Mouse (Mus musculus) midbrain, embryonic 15.5 days (tissue): ENCODE results near the gene Pnp. TPM values are rescaled to one million over a fixed set of nuclear protein-coding genes. Genes with fewer than 3 reads are reported as not detected.
"Not testable (repeated sequence)": the region's sequence is repeated elsewhere in the genome, so short reads cannot be mapped to it uniquely, and the experiment has no call there.

Experiments
- ATAC-seq: fragments of 200-750 bp; cut with Nextera tagmentation; replicated peaks from 2 replicates; pipeline ENCODE4 v1.8.0; 2017; ENCODE audit warnings: moderate TSS enrichment
- H3K27ac ChIP-seq: fragments of 300-500 bp; sonication (generic); 2 replicates; pipeline ENCODE4 v1.5.1; 2015; ENCODE audit warnings: mild to moderate bottlenecking, inconsistent platforms
- H3K27me3 ChIP-seq: fragments of 300-500 bp; sonication (generic); replicated peaks from 2 replicates; pipeline ENCODE4 v1.6.1; 2015; ENCODE audit warnings: inconsistent platforms
- H3K36me3 ChIP-seq: fragments of 300-500 bp; sonication (generic); replicated peaks from 2 replicates; pipeline ENCODE4 v1.6.1; 2015; ENCODE audit warnings: inconsistent platforms
- H3K4me1 ChIP-seq: fragments of 300-500 bp; sonication (generic); 2 replicates; pipeline ENCODE4 v1.6.1; 2015; ENCODE audit warnings: inconsistent platforms
- H3K4me2 ChIP-seq: fragments of 300-500 bp; sonication (generic); 2 replicates; pipeline ENCODE4 v1.6.1; 2015; ENCODE audit warnings: inconsistent platforms, mild to moderate bottlenecking, moderate library complexity
- H3K4me3 ChIP-seq: fragments of 300-500 bp; sonication (generic); 2 replicates; pipeline ENCODE4 v1.5.1; 2015; ENCODE audit warnings: mild to moderate bottlenecking, inconsistent platforms
- H3K9ac ChIP-seq: fragments of 300-500 bp; sonication (generic); 2 replicates; pipeline ENCODE4 v1.6.1; 2015; ENCODE audit warnings: mild to moderate bottlenecking, inconsistent platforms
- H3K9me3 ChIP-seq: fragments of 300-500 bp; sonication (generic); 2 replicates; pipeline ENCODE4 v1.6.1; 2016; ENCODE audit warnings: inconsistent platforms
- WGBS: fragments of 180-500 bp; shearing (Covaris S2); methylation state at CpG from one replicate; pipeline ENCODE4 v1.1.7; 2015; ENCODE audit warnings: mixed read lengths; 5-methylcytosine and 5-hydroxymethylcytosine counted together
- polyA plus RNA-seq: library from polyadenylated mRNA; unstranded; fragments of >200 nt; fragmentation: Nextera tagmentation; extraction: Ambion mirVana; gene quantifications from 2 replicates; pipeline ENCODE4 v1.2.1, GENCODE M21; 2015

Pnp gene
- polyA plus RNA-seq, 1 experiment from 2014 or later: 20.3 TPM

DNA sequence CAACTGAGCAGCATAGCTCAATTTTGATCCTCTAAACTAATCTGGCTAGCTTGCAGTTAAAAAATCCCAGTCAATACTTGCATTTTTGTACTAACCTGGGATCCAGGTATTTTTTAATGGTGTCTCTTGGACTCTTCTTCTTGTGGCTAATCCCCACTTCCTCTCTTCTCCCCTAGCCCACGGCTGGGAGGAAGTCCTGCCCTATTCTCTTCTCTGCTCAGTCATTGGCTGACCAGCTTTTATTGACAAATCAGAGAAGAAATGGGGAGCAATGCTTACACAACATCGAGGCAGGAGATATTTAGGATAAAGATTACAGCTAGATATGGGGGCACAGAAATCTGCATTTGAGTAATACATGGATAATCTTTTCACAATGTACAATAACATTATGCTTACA is 8.1 kb downstream of the Pnp start:
- ATAC-seq: no peak
- 35% methylated on average over 2 of the region's 2 CpGs for WGBS

DNA sequence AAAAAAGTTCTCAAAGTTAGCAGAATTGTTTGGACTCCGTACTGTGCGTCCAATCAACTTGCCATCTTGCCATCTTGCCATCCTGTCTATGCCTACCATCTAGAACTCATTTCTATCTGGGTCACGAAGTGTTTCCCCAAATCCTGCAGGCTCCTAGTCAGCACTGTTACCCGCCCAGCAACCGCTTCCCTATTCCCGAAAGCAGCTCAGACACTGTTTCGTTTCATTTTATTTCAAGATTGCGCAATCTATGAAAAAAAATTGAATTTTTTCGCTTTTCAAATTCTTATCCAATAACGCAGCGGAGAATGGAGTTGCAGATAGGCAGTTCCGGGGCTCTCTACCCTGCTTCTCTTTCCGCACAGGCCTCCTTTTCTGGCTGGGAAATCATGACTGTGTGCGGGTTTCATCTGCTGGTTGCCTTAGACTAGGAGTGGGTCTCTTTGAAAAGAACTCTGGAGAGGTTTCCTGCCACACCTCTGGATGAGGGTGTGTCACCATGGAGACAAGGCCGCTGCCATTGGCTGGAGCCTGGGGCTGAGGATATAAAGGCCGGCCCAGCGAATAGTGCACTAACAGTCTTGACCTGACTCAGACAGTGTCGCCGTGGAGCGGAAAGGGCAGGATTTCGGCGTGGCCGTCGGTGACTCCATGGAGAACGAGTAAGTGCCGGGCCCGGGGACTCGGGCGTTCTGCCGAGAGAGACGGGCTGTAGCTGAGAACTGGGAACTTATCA is 13.2 kb downstream of the Pnp start, which contains the start of gene Gm49342:
Gm49342 (plus strand) TSS at position 586 of the 736 bp plus-strand sequence.
- Histone ChIP-seq H3K27ac (peak within 1 kb of the TSS; percentile 83), H3K9ac (peak within 1 kb of the TSS; percentile 26), H3K4me2 (peak within 1 kb of the TSS; percentile 55), H3K9me3 (no peaks in the 10 kb centered on the region), H3K4me1 (peaks cover 14% of the 10 kb centered on the region), H3K36me3 (no peaks in the 10 kb centered on the region), H3K27me3 (no peaks in the 10 kb centered on the region), H3K4me3 (peak within 1 kb of the TSS; percentile 49)
- peak; percentile 98 for ATAC-seq
- 18% methylated on average over 31 of the region's 31 CpGs for WGBS

More for the DNA sequence above, 8.1 kb downstream of the Pnp start:
- H3K4me1 ChIP-seq: peaks cover 2% of the 10 kb centered on the region
- no peak overlapping the region for H3K4me3 ChIP-seq
- no peak overlapping the region for H3K27ac ChIP-seq
- no peak overlapping the region for H3K9ac ChIP-seq
- no peak overlapping the region for H3K4me2 ChIP-seq
- no peaks in the 10 kb centered on the region for H3K9me3 ChIP-seq
- no peaks in the 10 kb centered on the region for H3K36me3 ChIP-seq
- H3K27me3 ChIP-seq: no peaks in the 10 kb centered on the region

- H3K27ac ChIP-seq: peak overlapping the region; percentile 83
- not testable (repeated sequence) for H3K36me3 ChIP-seq, H3K9me3 ChIP-seq, H3K27me3 ChIP-seq
- peak overlapping the region; percentile 49 for H3K4me3 ChIP-seq
- 0% methylated on average over 15 of the region's 15 CpGs for WGBS
- ATAC-seq: peak; percentile 98
- peak overlapping the region; percentile 55 for H3K4me2 ChIP-seq
- H3K9ac ChIP-seq: peak overlapping the region; percentile 26
- peaks cover 14% of the 10 kb centered on the region for H3K4me1 ChIP-seq
These were observed 13.8 kb downstream of the Pnp start for GRCm38 (mm10) chr14:50944668-50945033.

GRCm38 (mm10) chr14:50945081-50945480 is 14.2 kb downstream of the Pnp start:
- H3K9me3 ChIP-seq, H3K27me3 ChIP-seq, H3K36me3 ChIP-seq: not testable (repeated sequence)
- Histone ChIP-seq H3K4me2 (peak overlapping the region; percentile 55), H3K4me1 (peaks cover 14% of the 10 kb centered on the region), H3K27ac (peak overlapping the region; percentile 83), H3K4me3 (peak overlapping the region; percentile 49), H3K9ac (peak overlapping the region; percentile 26)
- WGBS: 10% methylated on average over 6 of the region's 6 CpGs
- peak; percentile 24 for ATAC-seq

DNA sequence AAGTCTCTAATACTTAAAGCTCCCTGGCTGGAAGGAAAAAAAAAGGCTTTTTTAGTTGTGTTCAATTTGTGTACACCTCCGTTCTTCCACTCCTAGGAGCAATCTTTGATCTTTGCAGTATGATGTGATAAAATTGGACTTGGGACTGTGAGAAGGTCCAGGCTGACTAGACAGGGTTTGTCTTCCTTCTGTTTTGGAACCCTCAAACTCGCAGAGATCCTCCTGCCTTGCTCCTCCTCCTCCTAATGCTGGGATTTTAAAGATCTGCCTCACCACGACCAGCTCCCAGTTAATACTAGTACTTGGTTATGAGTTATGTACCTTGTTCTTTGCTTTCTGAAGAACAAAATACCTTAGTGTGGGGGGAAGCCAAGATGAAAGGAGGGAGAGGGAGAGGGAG is 14.6 kb downstream of the Pnp start:
- 20% methylated on average over 3 of the region's 3 CpGs for WGBS
- Histone ChIP-seq H3K4me2 (peak overlapping the region; percentile 55), H3K4me1 (peaks cover 14% of the 10 kb centered on the region), H3K4me3 (peak overlapping the region; percentile 49)
- not testable (repeated sequence) for H3K9me3 ChIP-seq, H3K27ac ChIP-seq, H3K36me3 ChIP-seq, H3K9ac ChIP-seq, H3K27me3 ChIP-seq, ATAC-seq

GRCm38 (mm10) chr14:50955487-50955886 is 24.6 kb downstream of the Pnp start:
- H3K9ac ChIP-seq: no peak overlapping the region
- no peaks in the 10 kb centered on the region for H3K36me3 ChIP-seq
- no peak overlapping the region for H3K4me2 ChIP-seq
- 89% methylated on average over 10 of the region's 10 CpGs for WGBS
- no peaks in the 10 kb centered on the region for H3K4me1 ChIP-seq
- H3K27me3 ChIP-seq: no peaks in the 10 kb centered on the region
- H3K27ac ChIP-seq: no peak overlapping the region
- no peak overlapping the region for H3K4me3 ChIP-seq
- H3K9me3 ChIP-seq: no peaks in the 10 kb centered on the region
- no peak for ATAC-seq

DNA sequence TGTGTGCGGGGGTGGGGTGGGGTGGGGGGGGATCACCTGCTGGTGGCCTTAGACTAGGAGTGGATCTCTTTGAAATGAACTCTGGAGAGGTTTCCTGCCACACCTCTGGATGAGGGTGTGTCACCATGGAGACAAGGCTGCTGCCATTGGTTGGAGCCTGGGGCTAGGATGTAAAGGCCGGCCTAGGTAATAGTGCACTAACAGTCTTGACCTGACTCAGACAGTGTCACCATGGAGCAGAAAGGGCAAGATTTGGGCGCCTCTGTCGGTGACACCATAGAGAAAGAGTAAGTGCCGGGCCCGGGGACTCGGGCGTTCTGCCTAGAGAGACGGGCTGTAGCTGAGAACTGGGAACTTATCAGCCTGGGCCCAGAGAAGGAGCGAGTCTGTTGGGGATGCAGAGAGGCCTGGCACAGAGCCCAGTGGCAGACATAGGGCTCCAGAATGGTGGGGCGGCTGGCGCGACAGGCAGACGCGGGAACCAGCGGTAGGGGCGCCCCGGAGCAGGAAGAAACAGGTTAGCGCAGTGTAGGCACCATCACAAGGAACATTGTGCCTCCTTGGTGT is 25.1 kb downstream of the Pnp start, which contains the start of gene Pnp2:
Pnp2 (plus strand) TSS at position 51 of the 567 bp plus-strand sequence.
- H3K9ac ChIP-seq, H3K4me1 ChIP-seq, H3K36me3 ChIP-seq, H3K27ac ChIP-seq, H3K4me3 ChIP-seq, H3K9me3 ChIP-seq, H3K27me3 ChIP-seq: not testable (repeated sequence)
- 8% methylated on average over 19 of the region's 19 CpGs for WGBS
- peak; percentile 92 for ATAC-seq
- peak within 1 kb of the TSS; percentile 34 for H3K4me2 ChIP-seq

DNA sequence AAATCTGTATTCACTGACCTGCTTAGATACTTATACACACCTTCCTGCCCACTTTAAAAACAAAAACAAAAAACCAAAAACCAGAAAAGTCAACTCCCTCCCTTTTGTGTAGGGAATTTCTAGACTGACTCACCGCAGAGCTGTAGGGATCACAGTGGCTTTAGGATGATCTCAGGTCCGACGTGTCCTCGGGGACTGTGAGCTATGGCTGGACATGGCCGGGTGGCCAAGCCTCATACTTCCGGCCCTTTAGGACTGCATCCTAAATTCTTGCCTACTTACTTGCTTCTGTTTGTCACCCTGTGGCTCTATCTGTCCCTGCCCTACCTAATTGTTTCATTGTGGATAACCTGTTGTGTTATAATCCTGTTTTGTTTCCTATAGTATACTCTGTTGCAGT is 25.8 kb downstream of the Pnp start:
- H3K4me2 ChIP-seq: 0 out of 2 replicates have a peak overlapping the region, but pooled peaks have one; percentile 34
- ATAC-seq: not testable (repeated sequence)
- WGBS: 75% methylated on average over 6 of the region's 6 CpGs

GRCm38 (mm10) chr14:50957146-50957545 is 26.3 kb downstream of the Pnp start:
- not testable (repeated sequence) for H3K9me3 ChIP-seq, H3K4me1 ChIP-seq, H3K4me3 ChIP-seq, ATAC-seq, H3K36me3 ChIP-seq, H3K27me3 ChIP-seq, H3K9ac ChIP-seq, H3K27ac ChIP-seq, H3K4me2 ChIP-seq
- WGBS: 65% methylated on average over 3 of the region's 3 CpGs

More for the DNA sequence above, 25.8 kb downstream of the Pnp start:
- not testable (repeated sequence) for H3K36me3 ChIP-seq, H3K27ac ChIP-seq, H3K9me3 ChIP-seq, H3K4me3 ChIP-seq, H3K9ac ChIP-seq, H3K27me3 ChIP-seq, H3K4me1 ChIP-seq

GRCm38 (mm10) chr14:50958289-50958995 is 27.6 kb downstream of the Pnp start:
- not testable (repeated sequence) for H3K27me3 ChIP-seq, H3K9me3 ChIP-seq, H3K4me2 ChIP-seq, H3K9ac ChIP-seq, ATAC-seq, H3K4me3 ChIP-seq, H3K36me3 ChIP-seq, H3K4me1 ChIP-seq, H3K27ac ChIP-seq
- 91% methylated on average over 5 of the region's 5 CpGs for WGBS

DNA sequence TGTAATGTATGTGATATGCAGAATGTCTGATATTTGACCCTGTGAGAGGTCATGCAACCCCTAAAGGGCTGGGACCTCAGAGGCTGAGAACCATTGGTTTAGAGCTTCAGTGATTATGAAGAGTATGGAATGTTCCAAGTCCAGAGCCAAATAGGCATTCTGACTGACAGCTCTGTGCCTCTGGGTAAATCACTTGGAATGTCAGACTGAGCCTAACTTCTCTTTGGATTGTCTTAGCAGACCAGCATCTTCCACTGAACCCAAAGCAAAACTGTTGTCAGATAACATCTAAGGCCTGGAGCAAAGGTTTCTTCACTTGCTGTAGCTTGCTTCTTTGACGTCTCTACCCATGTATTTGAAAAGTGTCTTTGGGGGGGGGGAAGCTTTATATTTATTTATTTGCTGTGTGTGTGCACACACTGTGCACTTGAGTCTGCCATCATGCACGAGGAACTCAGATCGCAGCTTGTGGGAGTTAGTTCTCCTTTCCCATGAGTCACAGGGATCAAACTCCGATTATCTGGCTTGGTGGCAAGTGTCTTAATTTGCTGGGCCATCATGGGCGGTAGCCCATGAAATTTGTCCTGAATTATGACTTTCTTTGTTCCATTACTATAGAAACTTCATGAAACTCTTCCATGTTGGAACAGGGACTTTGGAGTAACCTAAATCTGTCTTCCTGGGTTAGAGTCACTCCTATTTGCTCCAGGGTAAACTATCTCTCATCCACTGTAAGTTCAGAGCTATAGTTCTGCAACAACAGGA is 37.5 kb downstream of the Pnp start:
- H3K4me3 ChIP-seq: no peak overlapping the region
- H3K4me1 ChIP-seq: peaks cover 8% of the 10 kb centered on the region
- no peaks in the 10 kb centered on the region for H3K27me3 ChIP-seq
- WGBS: 59% methylated on average over 5 of the region's 5 CpGs
- no peak overlapping the region for H3K9ac ChIP-seq
- H3K27ac ChIP-seq: no peak overlapping the region
- no peak for ATAC-seq
- H3K4me2 ChIP-seq: no peak overlapping the region
- no peaks in the 10 kb centered on the region for H3K9me3 ChIP-seq
- no peaks in the 10 kb centered on the region for H3K36me3 ChIP-seq

DNA sequence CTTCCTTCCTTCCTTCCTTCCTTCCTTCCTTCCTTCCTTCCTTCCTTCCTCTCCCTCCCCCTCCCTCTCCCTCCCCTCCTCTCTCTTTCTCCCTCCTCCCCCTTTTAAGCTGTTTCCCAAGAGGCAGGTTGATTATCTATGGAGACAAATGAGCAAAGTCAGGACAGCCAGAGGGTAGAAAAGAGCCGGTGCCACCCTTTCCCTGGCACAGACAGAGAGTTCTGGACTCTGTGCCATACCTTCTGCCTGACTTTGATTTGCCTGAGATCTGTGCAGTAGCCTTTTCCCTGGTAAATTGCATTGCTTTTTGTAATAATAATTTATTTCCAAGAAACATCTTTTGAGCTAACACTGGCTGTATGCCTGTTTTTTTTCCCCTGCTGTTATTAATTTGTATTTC is 38.2 kb downstream of the Pnp start:
- no peak for ATAC-seq
- Histone ChIP-seq H3K4me3 (no peak overlapping the region), H3K36me3 (no peaks in the 10 kb centered on the region), H3K9ac (no peak overlapping the region), H3K27me3 (no peaks in the 10 kb centered on the region), H3K27ac (peak overlapping the region; percentile 72; the same call in 1 of the 2 replicates), H3K4me2 (no peak overlapping the region), H3K4me1 (peaks cover 8% of the 10 kb centered on the region), H3K9me3 (no peaks in the 10 kb centered on the region)
- WGBS: 9% methylated on average over 1 of the region's 1 CpGs
